Mouse (Mus musculus): ENCODE data around the gene Plaa.

- TF ChIP-seq CHD2 (IDR thresholded peaks at IDR 0.05; ENCODE audit: low read depth, low read length) (no peak), HCFC1 (IDR thresholded peaks at IDR 0.05; ENCODE audit: borderline replicate concordance, insufficient read depth, low read length) (no peak), ZC3H11A (IDR thresholded peaks at IDR 0.05; ENCODE audit: borderline replicate concordance, low read depth, low read length) (no peak), ZNF384 (IDR thresholded peaks at IDR 0.05; ENCODE audit: low read depth, low read length) (no peak)
Measured at GRCm38 (mm10) chr4:94610339-94610738, 7.3 kb upstream of the Plaa start.
